ENCODE assay signal across 35 mouse cellular contexts in genomic region chr4:63418270-63418669, GRCm38 (mm10). TPM values are rescaled to one million over a fixed set of nuclear protein-coding genes. Genes with fewer than 3 reads are reported as not detected.
DNase-seq lines count a peak whose midpoint lies in the region; ATAC-seq and TF ChIP-seq lines count a peak whose summit lies in the region.
"Had no signal": no experiment of that assay in that cellular context is flagged by ENCODE, and none has a peak within 500 bp of the region (broad histone marks: within the 10 kb centered on the region; RNA-seq: fewer than 3 reads in every experiment).

No protein-coding gene starts in this region.

- no peak for ATAC-seq in midbrain, embryonic 13.5 days
- no peak for ATAC-seq in erythroblast, adult 5-6 weeks (replicated peaks; ENCODE audit: low FRiP score, poor library complexity, severe bottlenecking)

- H3K4me1 ChIP-seq in midbrain, embryonic 10.5 days, result peaks cover 22% of the 10 kb centered on the region
- H3K4me1 ChIP-seq in midbrain, embryonic 13.5 days (replicated peaks), result peaks cover 15% of the 10 kb centered on the region
- peaks cover 75% of the 10 kb centered on the region for H3K4me1 ChIP-seq in E14TG2a.4 (replicated peaks; ENCODE audit: low read depth, low read length)
- peaks cover 27% of the 10 kb centered on the region for H3K4me1 ChIP-seq in limb, embryonic 10.5 days

- H3K9me3 ChIP-seq in midbrain, embryonic 10.5 days (replicated peaks), result no peaks in the 10 kb centered on the region
- no peaks in the 10 kb centered on the region for H3K9me3 ChIP-seq in midbrain, embryonic 13.5 days
- no peaks in the 10 kb centered on the region for H3K9me3 ChIP-seq in E14TG2a.4 (ENCODE audit: low read length)
- H3K9me3 ChIP-seq in limb, embryonic 10.5 days (replicated peaks), result no peaks in the 10 kb centered on the region
- H3K9me3 ChIP-seq: heart, embryonic 10.5 days; heart, embryonic 15.5 days had no signal

- peaks cover 41% of the 10 kb centered on the region for H3K36me3 ChIP-seq in midbrain, embryonic 10.5 days
- H3K36me3 ChIP-seq in midbrain, embryonic 13.5 days, result peaks cover 3% of the 10 kb centered on the region; the same call in 1 of the 2 replicates
- H3K36me3 ChIP-seq in E14TG2a.4 (ENCODE audit: insufficient read depth, low read length), result peaks cover 5% of the 10 kb centered on the region; the same call in 1 of the 2 replicates
- peaks cover 25% of the 10 kb centered on the region; the same call in 1 of the 2 replicates for H3K36me3 ChIP-seq in limb, embryonic 10.5 days
- H3K36me3 ChIP-seq: heart, embryonic 10.5 days; heart, embryonic 15.5 days had no signal

- peak overlapping the region; percentile 65 for H3K27ac ChIP-seq in midbrain, embryonic 10.5 days (replicated peaks)
- no peak overlapping the region for H3K27ac ChIP-seq in midbrain, embryonic 13.5 days
- H3K27ac ChIP-seq in limb, embryonic 10.5 days, result peak overlapping the region; percentile 80
- H3K27ac ChIP-seq: heart, embryonic 10.5 days; heart, embryonic 15.5 days; hindbrain, embryonic 14.5 days; liver, embryonic 14.5 days; macrophage had no signal

- H3K4me3 ChIP-seq in midbrain, embryonic 10.5 days, result no peak overlapping the region
- H3K4me3 ChIP-seq in midbrain, embryonic 13.5 days (replicated peaks), result no peak overlapping the region
- H3K4me3 ChIP-seq in E14TG2a.4 (replicated peaks; ENCODE audit: low read length), result peak overlapping the region; percentile 17; the same call in 1 of the 2 replicates
- no peak overlapping the region for H3K4me3 ChIP-seq in limb, embryonic 10.5 days
- H3K4me3 ChIP-seq: heart, embryonic 10.5 days; heart, embryonic 15.5 days had no signal

- H3K27me3 ChIP-seq in midbrain, embryonic 10.5 days (ENCODE audit: low read depth, poor library complexity, severe bottlenecking), result no peaks in the 10 kb centered on the region
- no peaks in the 10 kb centered on the region for H3K27me3 ChIP-seq in midbrain, embryonic 13.5 days
- H3K27me3 ChIP-seq in E14TG2a.4 (ENCODE audit: insufficient read depth, low read length), result no peaks in the 10 kb centered on the region
- no peaks in the 10 kb centered on the region for H3K27me3 ChIP-seq in limb, embryonic 10.5 days (ENCODE audit: low read depth, poor library complexity, severe bottlenecking)

- TF ChIP-seq CTCF in E14TG2a.4 (conservative IDR thresholded peaks at IDR 0.05; ENCODE audit: low read length), result no peak

- peak; percentile 93 for DNase-seq in heart, adult 11 months
- no peak for DNase-seq in heart, postnatal 36 days
- DNase-seq in midbrain, embryonic 10.5 days (ENCODE audit: low spot score), result no peak
- no peak for DNase-seq in limb, embryonic 10.5 days (ENCODE audit: low spot score)
- DNase-seq: adrenal gland, adult 2 months; adrenal gland, postnatal 36 days; cerebellum, adult 18-20 months; cerebellum, postnatal 10 days; gastrocnemius, postnatal 14 days; kidney, postnatal 10 days; layer of hippocampus, adult 9-11 months; liver; lung, adult 2 months; lung, postnatal 10 days; right cerebral cortex, adult 18-20 months; spleen, adult 18-20 months; thymus, postnatal 25 days had no signal

- intact Hi-C loops in heart, postnatal 36 days (cut with DNase I), result loop anchor here (2.0 to 5.0 kb wide), 3 partner anchors 77 to 1074 kb away; partner anchors contain the start of gene Whrn

- no peak overlapping the region for H3K4me2 ChIP-seq in midbrain, embryonic 13.5 days (replicated peaks)
- H3K4me2 ChIP-seq: heart, embryonic 15.5 days; hindbrain, embryonic 14.5 days had no signal

- 76% methylated on average over 11 of the region's 11 CpGs for WGBS in midbrain, embryonic 10.5 days
- 79% methylated on average over 11 of the region's 11 CpGs for WGBS in midbrain, embryonic 13.5 days
- 94% methylated on average over 11 of the region's 11 CpGs for WGBS in limb, embryonic 10.5 days

- H3K9ac ChIP-seq in midbrain, embryonic 13.5 days (replicated peaks), result no peak overlapping the region
- H3K9ac ChIP-seq: heart, embryonic 15.5 days; hindbrain, embryonic 14.5 days; liver, embryonic 14.5 days had no signal

RNA-seq across cellular contexts. Expression of gene Akna, which starts 15.1 kb away (rescaled TPM):
- total RNA-seq in heart, postnatal 36 days (2021), result 1 to 10 TPM; 3.6 to 4.0 TPM
- 12.8 and 17.3 TPM in 2 replicates for polyA plus RNA-seq in midbrain, embryonic 10.5 days (2016; fragmentation: Nextera tagmentation; extraction: Ambion mirVana)
- 10.7 and 11.8 TPM in 2 replicates for polyA plus RNA-seq in midbrain, embryonic 13.5 days (2015; fragmentation: Nextera tagmentation; extraction: Ambion mirVana)
- polyA plus RNA-seq in limb, embryonic 10.5 days (2016; fragmentation: Nextera tagmentation; extraction: Ambion mirVana), result 12.3 and 17.2 TPM in 2 replicates
- 16.9 and 18.4 TPM in 2 replicates for total RNA-seq in erythroblast, adult 5-6 weeks (2015; ENCODE audit: low replicate concordance)
- total RNA-seq in erythroblast, adult 5-6 weeks (2017; ENCODE audit: low replicate concordance), result 8.2 and 9.5 TPM in 2 replicates

RNA-seq across cellular contexts. Expression of gene Orm2, which starts 56.0 kb away (rescaled TPM):
- total RNA-seq in heart, postnatal 36 days (2021), result not detected
- not detected in 2 replicates for polyA plus RNA-seq in midbrain, embryonic 10.5 days (2016; fragmentation: Nextera tagmentation; extraction: Ambion mirVana)
- polyA plus RNA-seq in midbrain, embryonic 13.5 days (2015; fragmentation: Nextera tagmentation; extraction: Ambion mirVana), result not detected in 2 replicates
- not detected in 2 replicates for polyA plus RNA-seq in limb, embryonic 10.5 days (2016; fragmentation: Nextera tagmentation; extraction: Ambion mirVana)
- total RNA-seq in erythroblast, adult 5-6 weeks (2015; ENCODE audit: low replicate concordance), result not detected in 2 replicates
- total RNA-seq in erythroblast, adult 5-6 weeks (2017; ENCODE audit: low replicate concordance), result not detected in 2 replicates
- total RNA-seq: common myeloid progenitor, adult 5-6 weeks; gastrocnemius, postnatal 14 days; granulocyte monocyte progenitor cell, adult 5-6 weeks; left cerebral cortex, postnatal 10 days; megakaryocyte-erythroid progenitor cell, adult 5-6 weeks had no signal
- polyA plus RNA-seq: brain, embryonic 14.5 days; embryonic facial prominence, embryonic 14.5 days; heart, embryonic 10.5 days; heart, embryonic 15.5 days; hindbrain, embryonic 14.5 days; intestine, postnatal 0 days; limb, embryonic 11.5 days; liver, embryonic 14.5 days; macrophage; midbrain, embryonic 16.5 days; stomach, embryonic 16.5 days had no signal
